ENCODE assay signal across 9 mouse cellular contexts in the genomic region with DNA sequence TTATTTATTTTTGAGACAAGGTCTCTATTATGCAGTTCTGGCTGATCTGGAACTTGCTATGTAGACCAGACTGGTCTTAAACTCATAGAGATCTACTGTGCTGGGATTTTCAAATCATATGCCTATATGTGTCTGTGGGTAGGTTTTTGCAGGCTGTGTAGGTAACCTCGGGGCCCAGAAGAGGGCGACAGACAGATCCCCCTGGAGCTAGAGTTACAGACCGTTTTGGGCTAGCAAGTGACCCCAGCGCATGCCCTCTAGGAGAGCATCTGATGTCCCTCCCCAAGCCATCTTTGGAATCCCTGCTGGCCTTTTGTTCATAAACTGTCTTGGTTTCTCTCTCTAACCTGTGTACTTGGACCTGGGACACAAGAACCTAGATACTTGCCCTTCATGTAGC. TPM values are rescaled to one million over a fixed set of nuclear protein-coding genes. Genes with fewer than 3 reads are reported as not detected.
DNase-seq lines count a peak whose midpoint lies in the region; ATAC-seq lines count a peak whose summit lies in the region.
"Had no signal": no experiment of that assay in that cellular context is flagged by ENCODE, and none has a peak within 500 bp of the region (broad histone marks: within the 10 kb centered on the region; RNA-seq: fewer than 3 reads in every experiment).

No protein-coding gene starts in this region.

- no peaks in the 10 kb centered on the region for H3K27me3 ChIP-seq in forebrain, embryonic 10.5 days (ENCODE audit: poor library complexity, severe bottlenecking)
- no peaks in the 10 kb centered on the region for H3K27me3 ChIP-seq in forebrain, embryonic 14.5 days (replicated peaks; ENCODE audit: control insufficient read depth, insufficient read depth, low read length)
- H3K27me3 ChIP-seq in neural tube, embryonic 11.5 days (ENCODE audit: control insufficient read depth, insufficient read depth, low read length), result no peaks in the 10 kb centered on the region
- H3K27me3 ChIP-seq in hindbrain, embryonic 15.5 days, result no peaks in the 10 kb centered on the region
- 0 out of 2 replicates have a peak, but pooled peaks cover 3% of the 10 kb centered on the region for H3K27me3 ChIP-seq in neural tube, embryonic 15.5 days (replicated peaks)

- H3K4me1 ChIP-seq in forebrain, embryonic 10.5 days, result peaks cover 74% of the 10 kb centered on the region
- H3K4me1 ChIP-seq in forebrain, embryonic 14.5 days (ENCODE audit: control insufficient read depth, insufficient read depth, low read length), result peaks cover 20% of the 10 kb centered on the region
- H3K4me1 ChIP-seq in neural tube, embryonic 11.5 days (ENCODE audit: control insufficient read depth, insufficient read depth, low read length), result peaks cover 37% of the 10 kb centered on the region
- H3K4me1 ChIP-seq in hindbrain, embryonic 15.5 days (replicated peaks), result peaks cover 25% of the 10 kb centered on the region
- peaks cover 29% of the 10 kb centered on the region for H3K4me1 ChIP-seq in neural tube, embryonic 15.5 days

- 40% methylated on average over 4 of the region's 4 CpGs for WGBS in forebrain, embryonic 10.5 days
- WGBS in forebrain, embryonic 14.5 days, result 40% methylated on average over 4 of the region's 4 CpGs
- WGBS in neural tube, embryonic 11.5 days, result 45% methylated on average over 4 of the region's 4 CpGs
- 36% methylated on average over 4 of the region's 4 CpGs for WGBS in hindbrain, embryonic 15.5 days
- WGBS in neural tube, embryonic 15.5 days, result 36% methylated on average over 4 of the region's 4 CpGs

- H3K36me3 ChIP-seq in forebrain, embryonic 10.5 days (replicated peaks), result no peaks in the 10 kb centered on the region
- H3K36me3 ChIP-seq in forebrain, embryonic 14.5 days (ENCODE audit: control insufficient read depth, insufficient read depth, low read length), result no peaks in the 10 kb centered on the region
- no peaks in the 10 kb centered on the region for H3K36me3 ChIP-seq in neural tube, embryonic 11.5 days (ENCODE audit: control insufficient read depth, insufficient read depth, low read length)
- no peaks in the 10 kb centered on the region for H3K36me3 ChIP-seq in hindbrain, embryonic 15.5 days
- H3K36me3 ChIP-seq in neural tube, embryonic 15.5 days, result no peaks in the 10 kb centered on the region
- H3K36me3 ChIP-seq: liver, embryonic 15.5 days had no signal

- no peaks in the 10 kb centered on the region for H3K9me3 ChIP-seq in forebrain, embryonic 10.5 days
- no peaks in the 10 kb centered on the region for H3K9me3 ChIP-seq in forebrain, embryonic 14.5 days (replicated peaks; ENCODE audit: control insufficient read depth, low read length)
- no peaks in the 10 kb centered on the region for H3K9me3 ChIP-seq in neural tube, embryonic 11.5 days (ENCODE audit: control insufficient read depth, low read length)
- no peaks in the 10 kb centered on the region for H3K9me3 ChIP-seq in hindbrain, embryonic 15.5 days
- no peaks in the 10 kb centered on the region for H3K9me3 ChIP-seq in neural tube, embryonic 15.5 days (replicated peaks)
- H3K9me3 ChIP-seq: liver, embryonic 15.5 days had no signal

- no peak overlapping the region for H3K4me2 ChIP-seq in forebrain, embryonic 14.5 days (ENCODE audit: low read length)
- H3K4me2 ChIP-seq in neural tube, embryonic 11.5 days (ENCODE audit: low read depth), result no peak overlapping the region; the same call in 1 of the 2 replicates
- H3K4me2 ChIP-seq in hindbrain, embryonic 15.5 days, result no peak overlapping the region
- no peak overlapping the region for H3K4me2 ChIP-seq in neural tube, embryonic 15.5 days

- ATAC-seq in forebrain, embryonic 14.5 days, result no peak
- ATAC-seq in neural tube, embryonic 11.5 days (ENCODE audit: insufficient read depth, low FRiP score, low TSS enrichment), result no peak
- ATAC-seq in hindbrain, embryonic 15.5 days (ENCODE audit: low FRiP score, low read depth), result no peak
- ATAC-seq in neural tube, embryonic 15.5 days (ENCODE audit: low FRiP score), result no peak

- peak overlapping the region; percentile 95 for H3K27ac ChIP-seq in forebrain, embryonic 10.5 days
- H3K27ac ChIP-seq in forebrain, embryonic 14.5 days (ENCODE audit: low read depth, low read length), result no peak overlapping the region
- H3K27ac ChIP-seq in neural tube, embryonic 11.5 days (ENCODE audit: low read depth, low read length), result peak overlapping the region; percentile 94
- peak overlapping the region; percentile 61 for H3K27ac ChIP-seq in hindbrain, embryonic 15.5 days (replicated peaks)
- peak overlapping the region; percentile 76 for H3K27ac ChIP-seq in neural tube, embryonic 15.5 days (replicated peaks)

- peak overlapping the region; percentile 53; the same call in 1 of the 2 replicates for H3K4me3 ChIP-seq in forebrain, embryonic 10.5 days
- no peak overlapping the region for H3K4me3 ChIP-seq in forebrain, embryonic 14.5 days (ENCODE audit: low read depth, low read length)
- no peak overlapping the region for H3K4me3 ChIP-seq in neural tube, embryonic 11.5 days (ENCODE audit: low read depth, low read length)
- no peak overlapping the region for H3K4me3 ChIP-seq in hindbrain, embryonic 15.5 days
- H3K4me3 ChIP-seq in neural tube, embryonic 15.5 days (replicated peaks), result no peak overlapping the region
- H3K4me3 ChIP-seq: liver, embryonic 15.5 days had no signal

- H3K9ac ChIP-seq in forebrain, embryonic 14.5 days (ENCODE audit: low read length), result no peak overlapping the region
- no peak overlapping the region for H3K9ac ChIP-seq in neural tube, embryonic 11.5 days (ENCODE audit: low read length)
- no peak overlapping the region for H3K9ac ChIP-seq in hindbrain, embryonic 15.5 days
- no peak overlapping the region for H3K9ac ChIP-seq in neural tube, embryonic 15.5 days (replicated peaks)
- H3K9ac ChIP-seq: liver, embryonic 15.5 days had no signal

- no peak for DNase-seq in forebrain, embryonic 10.5 days (ENCODE audit: extremely low spot score, low spot score)
- DNase-seq in forebrain, embryonic 14.5 days (ENCODE audit: low spot score), result no peak
- no peak for DNase-seq in neural tube, embryonic 11.5 days (ENCODE audit: low spot score)
- no peak for DNase-seq in neural tube, embryonic 10.5 days (ENCODE audit: extremely low spot score, low spot score)
- no peak for DNase-seq in adrenal gland, adult (ENCODE audit: inconsistent age in 2 of 2, low spot score in 1 of 2)
- DNase-seq in left cerebral cortex, adult 9 months (ENCODE audit: low spot score in 2 of 2), result no peak

RNA-seq across cellular contexts. Expression of a gene that starts 8.1 kb away (rescaled TPM):
- 91.4 and 96.9 TPM in 2 replicates for polyA plus RNA-seq in forebrain, embryonic 10.5 days (2016; fragmentation: Nextera tagmentation; extraction: Ambion mirVana)
- polyA plus RNA-seq in forebrain, embryonic 14.5 days (2014; fragmentation: Nextera tagmentation; extraction: Ambion mirVana), result 26.5 and 29.3 TPM in 2 replicates
- polyA plus RNA-seq in neural tube, embryonic 11.5 days (2014; fragmentation: Nextera tagmentation; extraction: Ambion mirVana), result 71.6 and 79.4 TPM in 2 replicates
- 18.8 and 24.5 TPM in 2 replicates for polyA plus RNA-seq in hindbrain, embryonic 15.5 days (2015; fragmentation: Nextera tagmentation; extraction: Ambion mirVana)
- 20.3 and 33.1 TPM in 2 replicates for polyA plus RNA-seq in neural tube, embryonic 15.5 days (2015; fragmentation: Nextera tagmentation; extraction: Ambion mirVana)

RNA-seq across cellular contexts. Expression of a gene that starts 31.5 kb away (rescaled TPM):
- polyA plus RNA-seq in forebrain, embryonic 10.5 days (2016; fragmentation: Nextera tagmentation; extraction: Ambion mirVana), result 68.8 and 69.3 TPM in 2 replicates
- polyA plus RNA-seq in forebrain, embryonic 14.5 days (2014; fragmentation: Nextera tagmentation; extraction: Ambion mirVana), result 47.8 and 52.3 TPM in 2 replicates
- polyA plus RNA-seq in neural tube, embryonic 11.5 days (2014; fragmentation: Nextera tagmentation; extraction: Ambion mirVana), result 60.4 and 60.6 TPM in 2 replicates
- polyA plus RNA-seq in hindbrain, embryonic 15.5 days (2015; fragmentation: Nextera tagmentation; extraction: Ambion mirVana), result 62.5 and 65.9 TPM in 2 replicates
- 66.7 and 75.1 TPM in 2 replicates for polyA plus RNA-seq in neural tube, embryonic 15.5 days (2015; fragmentation: Nextera tagmentation; extraction: Ambion mirVana)

RNA-seq across cellular contexts. Expression of a gene that starts 33.1 kb away (rescaled TPM):
- polyA plus RNA-seq in forebrain, embryonic 10.5 days (2016; fragmentation: Nextera tagmentation; extraction: Ambion mirVana), result 31.3 and 31.5 TPM in 2 replicates
- 17.0 and 17.6 TPM in 2 replicates for polyA plus RNA-seq in forebrain, embryonic 14.5 days (2014; fragmentation: Nextera tagmentation; extraction: Ambion mirVana)
- 26.2 and 27.0 TPM in 2 replicates for polyA plus RNA-seq in neural tube, embryonic 11.5 days (2014; fragmentation: Nextera tagmentation; extraction: Ambion mirVana)
- polyA plus RNA-seq in hindbrain, embryonic 15.5 days (2015; fragmentation: Nextera tagmentation; extraction: Ambion mirVana), result 13.6 and 16.1 TPM in 2 replicates
- polyA plus RNA-seq in neural tube, embryonic 15.5 days (2015; fragmentation: Nextera tagmentation; extraction: Ambion mirVana), result 12.3 and 14.1 TPM in 2 replicates

RNA-seq across cellular contexts. Expression of a gene that starts 46.7 kb away (rescaled TPM):
- polyA plus RNA-seq in forebrain, embryonic 10.5 days (2016; fragmentation: Nextera tagmentation; extraction: Ambion mirVana), result 4.9 and 5.8 TPM in 2 replicates
- 2.9 and 3.8 TPM in 2 replicates for polyA plus RNA-seq in forebrain, embryonic 14.5 days (2014; fragmentation: Nextera tagmentation; extraction: Ambion mirVana)
- 4.6 and 5.3 TPM in 2 replicates for polyA plus RNA-seq in neural tube, embryonic 11.5 days (2014; fragmentation: Nextera tagmentation; extraction: Ambion mirVana)
- 3.1 and 3.6 TPM in 2 replicates for polyA plus RNA-seq in hindbrain, embryonic 15.5 days (2015; fragmentation: Nextera tagmentation; extraction: Ambion mirVana)
- 3.1 and 6.1 TPM in 2 replicates for polyA plus RNA-seq in neural tube, embryonic 15.5 days (2015; fragmentation: Nextera tagmentation; extraction: Ambion mirVana)
